Mouse (Mus musculus) cerebellum, adult 18-20 months (tissue): Measurements from ENCODE around the gene Tars2.
"Not testable (repeated sequence)": the region's sequence is repeated elsewhere in the genome, so short reads cannot be mapped to it uniquely, and the experiment has no call there.

ENCODE experiments used
- DNase-seq, 2 experiments: peaks; one replicate each; pipeline ENCODE4 v3.0.0; 2021

The Tars2 gene

DNA sequence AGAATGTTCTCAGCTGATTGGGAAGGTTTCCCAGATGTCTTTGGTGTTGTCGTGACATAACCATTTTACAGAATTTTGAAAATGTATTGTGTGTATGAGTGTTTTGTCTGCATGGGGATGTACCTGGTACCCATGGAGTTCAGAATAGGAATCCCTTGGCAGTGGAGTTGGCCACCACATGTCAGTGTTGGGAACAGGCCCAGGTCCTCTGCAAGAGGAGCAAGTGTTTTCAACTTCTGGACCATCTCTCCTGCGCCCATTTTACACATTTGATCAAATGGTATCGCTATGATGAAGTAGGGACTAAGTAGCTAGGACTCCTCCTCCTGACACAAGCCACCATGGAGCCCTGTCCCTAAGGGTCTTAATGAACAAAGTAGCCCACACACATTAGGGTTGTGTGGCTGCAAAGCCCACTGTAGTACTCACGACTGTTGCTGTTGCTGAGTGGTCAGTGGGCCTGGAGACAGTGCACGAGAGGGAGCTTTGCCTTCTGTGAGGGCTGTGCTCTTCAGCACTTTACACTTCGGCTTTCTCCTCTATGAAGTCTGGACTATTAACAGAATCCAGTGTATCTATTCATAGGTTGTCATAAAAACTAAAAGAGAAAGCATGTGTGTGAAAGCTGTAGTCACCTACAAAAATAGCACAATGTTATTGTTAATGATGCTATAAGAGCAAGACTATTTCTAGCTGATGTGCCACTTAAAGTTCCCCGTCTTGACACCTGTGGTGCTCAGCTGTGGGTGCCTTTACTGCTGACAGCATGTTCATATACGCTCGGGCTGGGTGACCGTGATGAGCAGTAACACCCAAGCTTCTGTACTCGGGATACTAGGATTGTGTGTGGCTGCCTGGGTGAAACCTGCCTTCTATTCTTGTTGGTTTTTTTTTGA lies 65.0 kb downstream of the Tars2 start:
- DNase-seq, result no peak

- DNase-seq, result no peak
These were observed 65.9 kb downstream of the Tars2 start for GRCm38 (mm10) chr3:95693821-95694807.

GRCm38 (mm10) chr3:95692677-95693076 lies 67.3 kb downstream of the Tars2 start:
- DNase-seq, result no peak

GRCm38 (mm10) chr3:95690552-95690951 lies 69.5 kb downstream of the Tars2 start:
- DNase-seq, result not testable (repeated sequence)
